Mouse (Mus musculus) gastrocnemius, postnatal 14 days (tissue): ENCODE results near the gene Sema4g. TPM values are rescaled to one million over a fixed set of nuclear protein-coding genes. Genes with fewer than 3 reads are reported as not detected.

ENCODE experiments used
- DNase-seq: peaks from one replicate; pipeline ENCODE4 v3.0.0; 2021; ENCODE audit warnings: mixed read lengths
- intact Hi-C: fragments of 180-260 bp; cut with DNase I; formaldehyde crosslinking; loops from one replicate; pipeline ENCODE4 v1.15.1; 2025; ENCODE audit warnings: low total_unique reads
- long read RNA-seq, 2 experiments: library from polyadenylated mRNA; stranded (forward); transcript quantifications; one replicate each; pipeline ENCODE4 v2.0.0; 2021
- total RNA-seq, 2 experiments: library from RNA; stranded (reverse); gene quantifications; 2 replicates each; pipeline ENCODE4 v1.2.3; 2021

Sema4g gene
- 1 to 10 TPM in 1 of 2 experiments, under 1 TPM in 1; 0.73 to 1.3 TPM for total RNA-seq
- long read RNA-seq, experiment 1, result 0 reads
- long read RNA-seq, experiment 2, partial matches to known transcripts, result 1 of 1 reads
- long read RNA-seq, experiment 2, other reads (novel, unspliced or antisense), result 0 of 1 reads

- intact Hi-C loops, result no loop called here
- DNase-seq, result no peak
These were observed at the start of gene Sema4g for GRCm38 (mm10) chr19:44988831-44989566. Gene Sema4g (plus strand): TSS chr19:44989101.

GRCm38 (mm10) chr19:44959633-44960032, 29.3 kb upstream of the Sema4g start:
- no peak for DNase-seq
- intact Hi-C loops, result no loop called here

- DNase-seq, result no peak
- intact Hi-C loops, result no loop called here
These were observed 22.9 kb upstream of the Sema4g start for GRCm38 (mm10) chr19:44965978-44966377.

GRCm38 (mm10) chr19:44968329-44968728, 20.6 kb upstream of the Sema4g start:
- intact Hi-C loops, result no loop called here
- DNase-seq, result no peak

GRCm38 (mm10) chr19:44976636-44977035, 12.3 kb upstream of the Sema4g start:
- no peak for DNase-seq
- intact Hi-C loops, result no loop called here

- DNase-seq, result no peak
- intact Hi-C loops, result no loop called here
These were observed 11.8 kb upstream of the Sema4g start for GRCm38 (mm10) chr19:44977148-44977547.

GRCm38 (mm10) chr19:44980787-44981186, 8.1 kb upstream of the Sema4g start:
- no peak for DNase-seq
- intact Hi-C loops, result no loop called here

- intact Hi-C loops, result no loop called here
- DNase-seq, result no peak
These were observed 6.3 kb upstream of the Sema4g start for GRCm38 (mm10) chr19:44982477-44983115.

GRCm38 (mm10) chr19:44983366-44983765, 5.5 kb upstream of the Sema4g start:
- intact Hi-C loops, result no loop called here
- no peak for DNase-seq

GRCm38 (mm10) chr19:44984420-44984819, 4.5 kb upstream of the Sema4g start:
- intact Hi-C loops, result no loop called here
- DNase-seq, result no peak

- intact Hi-C loops, result no loop called here
- no peak for DNase-seq
These were observed 3.5 kb upstream of the Sema4g start for GRCm38 (mm10) chr19:44985159-44985988.

- DNase-seq, result no peak
- intact Hi-C loops, result no loop called here
These were observed 1.9 kb upstream of the Sema4g start for GRCm38 (mm10) chr19:44987004-44987403.

- intact Hi-C loops, result no loop called here
- no peak for DNase-seq
These were observed 1.1 kb upstream of the Sema4g start for GRCm38 (mm10) chr19:44987851-44988250.

- DNase-seq, result no peak
- intact Hi-C loops, result no loop called here
These were observed 580 bp upstream of the Sema4g start for GRCm38 (mm10) chr19:44988321-44988720.

GRCm38 (mm10) chr19:44989567-44990495, 930 bp downstream of the Sema4g start:
- no peak for DNase-seq
- intact Hi-C loops, result no loop called here

- intact Hi-C loops, result no loop called here
These were observed 2.1 kb downstream of the Sema4g start for GRCm38 (mm10) chr19:44991031-44991430.

GRCm38 (mm10) chr19:44992246-44992645, 3.3 kb downstream of the Sema4g start:
- no peak for DNase-seq
- intact Hi-C loops, result no loop called here

More at GRCm38 (mm10) chr19:44991031-44991430, 2.1 kb downstream of the Sema4g start:
- DNase-seq, result no peak

- DNase-seq, result no peak
- intact Hi-C loops, result no loop called here
These were observed 3.8 kb downstream of the Sema4g start for GRCm38 (mm10) chr19:44992712-44993111.

GRCm38 (mm10) chr19:44997786-44998185, 8.9 kb downstream of the Sema4g start:
- intact Hi-C loops, result no loop called here
- DNase-seq, result no peak
